Mouse (Mus musculus) lung, adult 2 months (tissue): ENCODE measurements around the gene Olfml3. TPM values are rescaled to one million over a fixed set of nuclear protein-coding genes. Genes with fewer than 3 reads are reported as not detected.

ENCODE experiments used
- DNase-seq: peaks from one replicate; pipeline ENCODE4 v3.0.0; 2022
- H3K4me1 ChIP-seq: fragments of 200-500 bp; 2 replicates; pipeline ENCODE4 v1.6.1; 2011; ENCODE audit warnings: low read length; ENCODE audit not compliant: control insufficient read depth, insufficient read depth
- H3K4me3 ChIP-seq: fragments of 200-500 bp; replicated peaks from 2 replicates; pipeline ENCODE3; 2011; ENCODE audit warnings: low read depth, mild to moderate bottlenecking, control low read depth, low read length; ENCODE audit errors: extremely low read depth
- CTCF ChIP-seq: fragments of 200-500 bp; IDR thresholded peaks from 2 replicates; pipeline ENCODE4 v1.5.1; 2011; ENCODE audit warnings: mild to moderate bottlenecking, low read length, control low read depth; ENCODE audit not compliant: insufficient read depth
- POLR2A ChIP-seq: fragments of 200-500 bp; IDR thresholded peaks from 2 replicates; pipeline ENCODE4 v1.6.1; 2011; ENCODE audit warnings: low read depth, mild to moderate bottlenecking, control low read depth, low read length, borderline replicate concordance; ENCODE audit errors: extremely low read depth
- WGBS: fragments of 180-500 bp; shearing (Covaris S2); methylation state at CpG from one replicate; pipeline ENCODE4 v1.1.7; 2018; 5-methylcytosine and 5-hydroxymethylcytosine counted together
- polyA plus RNA-seq: library from polyadenylated mRNA; depleted of rRNA; stranded (reverse); fragments of >200 nt; gene quantifications from 2 replicates; pipeline ENCODE4 v1.2.3, GENCODE M21; 2012

Olfml3 gene
- polyA plus RNA-seq, 1 experiment = 80.9 TPM

DNA sequence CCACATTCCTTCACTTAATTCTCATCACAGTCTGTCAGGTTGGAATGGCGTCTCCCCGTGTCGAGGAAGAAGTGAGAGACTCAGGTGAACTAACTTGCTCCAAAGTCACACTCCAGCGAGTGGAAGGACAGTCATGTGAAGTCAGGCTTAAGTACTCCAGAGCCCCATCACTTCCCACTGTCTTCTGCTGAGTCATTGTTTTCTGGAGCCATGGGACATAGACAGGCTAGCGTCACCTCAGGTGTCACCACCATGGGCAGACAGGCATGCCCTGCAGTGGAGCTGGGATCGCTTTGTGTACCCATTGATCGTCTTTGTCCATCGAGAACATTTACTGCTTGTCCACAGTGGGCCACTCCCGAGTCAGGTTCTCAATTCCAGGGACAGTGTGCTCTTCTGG, 8.0 kb downstream of the Olfml3 start:
- Histone ChIP-seq H3K4me1 (peaks cover 4% of the 10 kb centered on the region; the same call in 1 of the 2 replicates), H3K4me3 (no peak overlapping the region)
- no peak for TF ChIP-seq CTCF
- no peak for TF ChIP-seq POLR2A
- no peak for DNase-seq
- 80% methylated on average over 9 of the region's 9 CpGs for WGBS

DNA sequence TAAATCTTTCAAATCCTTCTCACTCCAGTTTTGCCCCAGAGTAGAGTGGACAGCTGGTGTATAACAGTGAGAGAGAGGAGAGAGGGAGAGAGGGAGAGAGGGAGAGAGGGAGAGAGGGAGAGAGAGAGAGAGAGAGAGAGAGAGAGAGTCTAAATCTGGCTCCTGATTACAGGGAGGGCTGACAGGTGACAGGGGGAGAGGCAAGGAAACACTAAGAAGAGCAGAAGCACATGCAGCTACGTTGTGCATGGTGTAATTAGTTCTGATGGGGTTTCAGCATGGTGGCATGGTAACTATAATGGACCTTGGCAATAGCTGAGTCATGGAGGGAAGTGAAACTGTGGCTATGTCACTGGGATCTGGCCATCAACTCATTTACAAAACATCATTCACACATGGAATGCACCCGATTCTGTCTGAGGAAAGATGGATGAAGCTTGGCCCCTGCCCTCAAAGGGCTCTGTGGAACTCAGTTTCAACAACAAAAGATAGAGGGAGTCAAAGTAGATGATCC, 9.9 kb downstream of the Olfml3 start:
- no peak for TF ChIP-seq POLR2A
- TF ChIP-seq CTCF = no peak
- no peaks in the 10 kb centered on the region for H3K4me1 ChIP-seq
- WGBS = 37% methylated on average over 2 of the region's 2 CpGs
- no peak for DNase-seq
- no peak overlapping the region for H3K4me3 ChIP-seq

DNA sequence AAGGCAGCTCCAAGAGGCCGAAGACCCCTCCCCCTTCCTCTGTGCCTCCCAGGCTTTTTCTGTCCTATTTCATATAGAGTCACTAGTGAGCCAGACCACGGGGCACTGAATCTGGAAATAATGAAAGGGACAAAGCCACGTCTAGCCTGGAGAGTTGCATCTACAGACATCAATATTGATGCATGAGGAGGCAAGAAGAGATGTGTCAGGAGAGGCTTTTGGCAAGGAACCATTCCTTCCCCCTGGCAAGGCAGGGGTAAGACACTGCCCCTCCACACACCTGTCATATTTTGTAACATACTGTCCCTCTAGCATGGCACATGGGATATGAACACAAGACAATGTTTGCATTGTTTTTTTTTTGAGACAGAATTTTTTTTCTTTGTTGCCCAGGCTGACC, 11.2 kb downstream of the Olfml3 start:
- TF ChIP-seq POLR2A (no peak), CTCF (no peak)
- no peak overlapping the region for H3K4me3 ChIP-seq
- WGBS = 60% methylated on average over 3 of the region's 3 CpGs
- DNase-seq = no peak
- H3K4me1 ChIP-seq = no peaks in the 10 kb centered on the region

DNA sequence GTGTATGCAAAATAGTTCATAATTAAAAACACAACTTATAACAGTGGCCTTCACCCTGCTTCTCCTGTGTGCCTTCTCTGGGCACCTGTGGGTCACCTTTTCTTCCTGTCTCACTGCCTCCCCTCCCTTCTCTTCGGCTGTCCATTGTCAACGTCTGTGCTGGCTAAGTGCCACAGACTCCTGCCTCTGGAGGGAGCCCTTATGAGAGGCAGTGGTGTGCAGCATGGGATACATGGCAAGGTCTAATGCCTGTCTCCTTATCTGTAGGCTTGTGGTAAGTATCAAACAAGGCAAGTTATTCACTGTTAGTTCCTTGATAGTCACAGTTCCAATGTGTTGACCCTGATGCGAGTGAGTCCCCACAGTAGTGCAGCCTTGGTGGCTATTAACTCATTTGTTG, 13.7 kb downstream of the Olfml3 start:
- Histone ChIP-seq H3K4me1 (no peaks in the 10 kb centered on the region), H3K4me3 (no peak overlapping the region)
- no peak for DNase-seq
- TF ChIP-seq CTCF = no peak
- no peak for TF ChIP-seq POLR2A
- WGBS = 29% methylated on average over 3 of the region's 3 CpGs

DNA sequence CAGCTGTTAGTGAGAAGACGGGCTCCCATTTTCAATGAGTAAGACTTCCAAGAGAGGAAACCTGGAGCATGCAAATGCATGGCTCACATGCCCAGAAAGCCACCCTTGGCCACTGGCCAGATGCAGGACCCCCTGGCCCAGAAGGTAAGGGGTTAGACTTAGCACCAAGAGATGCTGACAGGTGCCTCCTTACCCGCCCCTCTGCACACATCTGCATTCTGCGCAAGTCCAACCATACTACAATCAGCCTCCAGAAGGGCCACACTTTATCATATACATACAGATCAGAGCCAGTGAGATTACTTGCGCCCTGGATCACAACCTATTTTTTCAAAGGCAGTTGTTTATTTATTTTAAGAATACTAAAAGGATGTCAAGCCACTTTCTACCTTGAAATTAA, 19.1 kb downstream of the Olfml3 start:
- no peaks in the 10 kb centered on the region for H3K4me1 ChIP-seq
- H3K4me3 ChIP-seq = no peak overlapping the region
- TF ChIP-seq POLR2A (no peak), CTCF (no peak)
- no peak for DNase-seq
- 77% methylated on average over 4 of the region's 4 CpGs for WGBS

DNA sequence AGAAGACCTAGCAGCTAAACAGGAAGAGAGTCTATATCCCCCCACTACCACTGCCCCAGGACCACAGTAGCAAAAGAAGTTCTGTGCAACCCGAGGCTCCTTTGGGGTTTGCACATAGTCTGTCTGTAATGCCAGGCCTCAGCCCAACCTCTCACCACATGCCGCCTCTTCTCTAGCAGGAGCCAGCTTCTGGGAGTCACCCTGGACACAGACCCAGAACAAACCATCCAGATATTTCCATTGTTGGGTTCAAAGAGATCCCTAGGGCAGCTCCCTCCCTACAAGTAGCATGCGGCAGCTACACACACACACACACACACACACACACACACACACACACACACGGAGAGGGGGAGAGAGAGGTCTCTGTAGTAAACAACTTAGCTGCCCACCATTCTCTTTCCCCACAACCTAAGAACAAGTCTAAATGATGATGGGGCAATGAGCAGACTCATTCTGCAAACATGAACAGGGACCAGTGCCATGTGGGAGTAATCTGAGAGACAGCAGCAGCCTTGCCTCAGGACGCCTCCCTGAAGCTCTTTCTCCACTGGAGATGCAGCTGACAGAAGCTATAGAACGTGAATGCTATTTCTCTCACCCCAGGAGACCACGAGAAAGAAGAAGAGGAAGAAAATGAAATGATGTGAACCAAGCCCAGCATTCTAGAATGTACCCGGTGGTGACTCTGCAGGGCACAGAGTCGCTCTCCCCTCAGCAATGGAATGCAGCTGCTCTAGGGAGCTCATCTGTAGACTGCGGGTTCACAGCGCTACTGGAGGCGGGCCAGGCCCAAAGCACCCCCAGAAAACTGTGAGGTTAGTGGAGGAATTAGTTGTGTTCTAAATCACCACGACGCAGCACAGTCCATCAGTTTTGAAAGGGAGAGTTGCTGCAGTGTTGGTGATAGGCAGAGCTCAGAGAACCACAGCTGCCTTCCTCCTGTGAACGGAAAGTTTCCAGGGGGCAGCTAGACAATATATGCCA, 20.7 kb downstream of the Olfml3 start:
- Histone ChIP-seq H3K4me1 (no peaks in the 10 kb centered on the region), H3K4me3 (no peak overlapping the region)
- 52% methylated on average over 15 of the region's 15 CpGs for WGBS
- TF ChIP-seq POLR2A (no peak), CTCF (no peak)
- no peak for DNase-seq

DNA sequence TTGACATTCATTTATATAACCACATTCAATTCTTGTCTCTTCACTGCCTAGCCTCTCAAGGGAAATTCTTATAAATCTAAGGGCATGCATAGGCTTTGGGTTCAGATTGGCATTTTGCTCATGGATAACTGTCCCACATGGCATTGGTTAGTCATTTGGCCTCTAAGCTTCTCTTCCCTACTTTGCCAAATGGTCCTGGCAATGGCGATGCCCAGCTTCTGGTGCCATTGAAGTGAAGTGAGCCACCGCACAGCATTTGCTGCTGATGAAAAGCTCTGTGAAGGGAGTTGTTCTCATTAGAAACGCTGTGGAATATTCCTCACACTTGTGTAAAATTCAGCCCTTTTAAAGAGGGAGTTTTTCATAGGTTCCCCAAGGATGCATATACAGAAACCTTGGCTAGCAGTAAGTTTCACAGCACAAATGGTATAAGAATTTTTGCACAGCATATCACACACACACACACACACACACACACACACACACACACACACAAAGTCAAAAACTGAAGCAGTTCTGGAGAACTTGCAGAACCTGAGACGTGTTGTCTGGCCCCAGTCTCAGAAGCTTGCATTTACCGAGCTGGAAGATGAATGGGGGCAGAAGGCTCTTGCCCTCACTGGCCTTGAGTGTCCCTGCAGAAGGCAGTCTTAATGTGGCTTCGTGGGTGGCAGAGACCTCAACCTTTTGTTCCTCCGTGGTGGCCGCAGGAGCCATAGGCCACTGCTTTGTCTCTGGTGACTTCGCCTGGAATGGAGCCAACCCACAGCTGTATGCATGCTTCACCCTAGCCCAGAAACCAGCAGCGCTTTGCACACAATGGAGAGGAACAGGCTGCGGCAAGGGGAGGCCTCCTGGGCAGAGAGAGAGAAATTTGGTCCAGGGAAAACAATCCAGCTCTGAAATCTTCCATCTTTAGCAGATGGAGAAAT, 21.8 kb downstream of the Olfml3 start:
- no peaks in the 10 kb centered on the region for H3K4me1 ChIP-seq
- H3K4me3 ChIP-seq = no peak overlapping the region
- no peak for DNase-seq
- WGBS = 43% methylated on average over 11 of the region's 11 CpGs
- TF ChIP-seq CTCF (no peak), POLR2A (no peak)

DNA sequence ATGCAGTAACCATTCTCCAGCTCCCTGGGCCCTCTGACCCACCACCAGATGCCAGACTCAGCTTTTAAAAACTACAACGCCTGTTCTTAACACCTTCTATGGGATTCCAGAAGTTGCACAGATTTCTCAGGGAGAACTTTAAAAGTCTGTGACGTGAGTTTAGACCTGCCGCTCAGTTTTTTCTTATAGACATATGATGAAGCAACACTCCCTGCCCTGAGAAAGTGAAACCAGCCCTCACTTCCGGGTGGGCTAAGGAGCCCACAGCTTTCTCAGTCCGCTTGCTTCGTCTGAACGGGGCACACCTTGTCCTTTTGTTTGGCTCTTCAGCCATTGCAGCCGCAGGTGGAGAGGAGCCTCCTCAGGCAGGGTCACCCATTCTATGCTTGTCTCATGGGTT, 22.9 kb downstream of the Olfml3 start:
- WGBS = 72% methylated on average over 8 of the region's 8 CpGs
- no peak for TF ChIP-seq POLR2A
- TF ChIP-seq CTCF = no peak
- DNase-seq = no peak
- no peaks in the 10 kb centered on the region for H3K4me1 ChIP-seq
- H3K4me3 ChIP-seq = no peak overlapping the region

DNA sequence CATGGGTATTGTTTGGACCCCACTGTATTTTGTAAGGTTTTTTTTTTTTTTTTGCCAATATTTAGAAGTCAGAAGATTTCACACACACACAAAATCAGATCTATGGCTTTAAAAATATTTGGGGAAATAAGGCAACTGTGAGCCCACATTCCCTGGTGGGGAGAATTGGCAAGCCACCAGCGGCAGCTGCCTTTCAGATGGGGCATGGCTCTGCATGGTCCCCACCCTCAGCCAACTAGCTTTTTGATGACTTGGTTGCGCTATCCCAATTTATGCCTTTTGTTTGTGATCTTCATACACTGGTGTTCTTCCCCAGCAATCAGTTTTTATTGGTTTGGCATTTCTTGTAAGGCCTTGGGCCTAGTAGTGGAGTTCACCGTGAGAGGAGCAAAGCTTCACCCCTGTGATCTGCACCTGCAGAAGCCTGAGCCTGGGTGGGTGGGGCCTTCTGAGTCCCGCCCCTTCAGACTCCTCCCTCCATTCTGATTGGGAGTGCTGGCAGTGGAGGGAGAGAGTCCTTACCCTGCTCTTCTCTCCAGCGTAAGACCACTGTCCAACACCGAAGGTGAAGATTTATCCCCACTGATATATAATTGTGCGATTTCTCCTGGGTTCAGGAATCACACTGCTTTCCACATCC, 23.4 kb downstream of the Olfml3 start:
- 70% methylated on average over 7 of the region's 7 CpGs for WGBS
- TF ChIP-seq POLR2A (no peak), CTCF (no peak)

DNA sequence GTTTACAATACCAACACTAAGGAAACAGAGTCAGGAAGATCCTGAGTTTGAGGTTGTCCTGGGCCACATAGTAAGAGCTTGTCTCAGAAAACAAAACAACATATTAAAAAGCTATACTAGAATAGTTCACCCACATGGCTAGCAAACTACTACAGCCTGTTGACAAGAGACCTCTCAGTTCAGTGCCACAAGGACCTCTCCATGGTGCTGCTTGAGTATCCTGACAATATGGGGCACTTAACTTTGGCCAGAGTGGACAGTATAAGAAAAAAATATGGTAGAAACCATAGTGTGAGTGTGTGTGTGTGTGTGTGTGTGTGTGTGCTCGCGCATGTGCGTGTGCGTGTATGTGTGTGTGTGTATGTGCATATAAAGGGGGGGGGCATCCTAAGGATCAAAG, 25.6 kb downstream of the Olfml3 start:
- no peak overlapping the region for H3K4me3 ChIP-seq
- no peak for DNase-seq
- no peaks in the 10 kb centered on the region for H3K4me1 ChIP-seq
- no peak for TF ChIP-seq CTCF
- TF ChIP-seq POLR2A = no peak
- WGBS = 92% methylated on average over 4 of the region's 4 CpGs

More for the DNA sequence above, 23.4 kb downstream of the Olfml3 start:
- Histone ChIP-seq H3K4me3 (no peak overlapping the region), H3K4me1 (no peaks in the 10 kb centered on the region)
- DNase-seq = no peak
